Mouse (Mus musculus): ENCODE results near the gene Mcl1.

GRCm38 (mm10) chr3:95653473-95654034 lies 5.0 kb upstream of the Mcl1 start:
- TF ChIP-seq POLR2A (IDR thresholded peaks at IDR 0.05; ENCODE audit: insufficient read depth, low read depth, low read length) (no peak), CTCF (IDR thresholded peaks at IDR 0.05) (no peak)

Data from heart, adult 2 months (tissue).